Mouse (Mus musculus): Measurements from ENCODE around the gene Itgav. TPM values are rescaled to one million over a fixed set of nuclear protein-coding genes. Genes with fewer than 3 reads are reported as not detected.

Itgav gene
- polyA plus RNA-seq, 1 experiment from 2014 or later: 66.8 TPM

DNA sequence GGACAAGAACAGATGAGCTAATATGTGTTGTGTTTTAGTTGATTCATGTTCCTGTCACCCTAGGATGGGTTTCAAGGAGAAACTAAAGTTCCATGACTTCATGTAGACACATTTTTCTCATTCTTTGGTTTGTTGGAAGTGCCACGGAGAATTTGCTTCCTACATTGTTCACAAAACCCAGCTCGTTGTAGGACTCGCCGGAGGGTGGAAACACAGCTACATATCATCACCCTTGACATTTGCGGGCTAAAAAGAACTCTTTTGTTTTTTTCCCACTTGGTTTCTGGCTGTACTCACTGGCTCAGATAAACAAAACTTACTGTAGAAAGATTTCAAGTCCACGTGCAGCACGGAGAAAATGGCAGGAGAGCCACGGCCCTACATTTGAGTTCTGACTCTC, 41.9 kb upstream of the Itgav start:
- Histone ChIP-seq H3K9me3 (ENCODE audit: low read depth, low read length) (no peaks in the 10 kb centered on the region), H3K9ac (no peak overlapping the region), H3K4me1 (ENCODE audit: insufficient read depth) (no peaks in the 10 kb centered on the region), H3K36me3 (ENCODE audit: insufficient read depth) (no peaks in the 10 kb centered on the region), H3K27me3 (ENCODE audit: insufficient read depth, low read length) (no peaks in the 10 kb centered on the region), H3K27ac (ENCODE audit: low read depth) (peak overlapping the region; percentile 50; the same call in 1 of the 2 replicates), H3K4me3 (ENCODE audit: low read depth, low read length) (no peak overlapping the region), H3K4me2 (no peak overlapping the region)
- DNase-seq (peak; percentile 72), ATAC-seq (ENCODE audit: insufficient read depth) (no peak)
- 40% methylated on average over 8 of the region's 8 CpGs for WGBS
- TF ChIP-seq CTCF (IDR thresholded peaks at IDR 0.05; ENCODE audit: low read depth): no peak

- no peak overlapping the region for H3K4me3 ChIP-seq (ENCODE audit: low read depth, low read length)
- no peak for TF ChIP-seq CTCF (IDR thresholded peaks at IDR 0.05; ENCODE audit: low read depth)
- H3K36me3 ChIP-seq (ENCODE audit: insufficient read depth): no peaks in the 10 kb centered on the region
- no peak overlapping the region for H3K4me2 ChIP-seq
- H3K27ac ChIP-seq (ENCODE audit: low read depth): no peak overlapping the region
- no peak for ATAC-seq (ENCODE audit: insufficient read depth)
- H3K4me1 ChIP-seq (ENCODE audit: insufficient read depth): no peaks in the 10 kb centered on the region
- DNase-seq: no peak
- no peak overlapping the region for H3K9ac ChIP-seq
- 67% methylated on average over 9 of the region's 9 CpGs for WGBS
- H3K27me3 ChIP-seq (ENCODE audit: insufficient read depth, low read length): no peaks in the 10 kb centered on the region
- H3K9me3 ChIP-seq (ENCODE audit: low read depth, low read length): no peaks in the 10 kb centered on the region
Measured at GRCm38 (mm10) chr2:83683731-83684519, 40.3 kb upstream of the Itgav start.

DNA sequence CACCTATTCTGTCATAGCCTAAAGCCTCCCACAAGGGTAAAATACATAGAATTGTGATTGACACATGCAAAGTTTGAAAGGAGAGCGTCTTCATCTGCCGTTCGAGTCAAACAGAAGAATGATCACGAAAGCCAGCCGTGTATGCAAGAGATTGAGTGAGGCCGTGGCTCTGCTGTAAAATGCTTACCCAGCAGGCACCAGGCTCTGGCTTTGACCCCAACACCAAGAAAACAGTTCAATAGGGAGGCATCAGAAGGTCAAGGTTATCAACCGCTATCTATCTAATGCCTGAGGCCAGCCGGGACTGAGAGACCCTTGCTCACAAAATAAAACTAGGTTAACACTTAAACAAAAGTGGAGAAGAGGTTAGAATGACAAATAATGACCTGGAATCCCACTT, 39.5 kb upstream of the Itgav start:
- Histone ChIP-seq H3K36me3 (ENCODE audit: insufficient read depth) (no peaks in the 10 kb centered on the region), H3K4me3 (ENCODE audit: low read depth, low read length) (no peak overlapping the region), H3K9me3 (ENCODE audit: low read depth, low read length) (no peaks in the 10 kb centered on the region), H3K9ac (no peak overlapping the region), H3K27ac (ENCODE audit: low read depth) (no peak overlapping the region), H3K27me3 (ENCODE audit: insufficient read depth, low read length) (no peaks in the 10 kb centered on the region), H3K4me1 (ENCODE audit: insufficient read depth) (no peaks in the 10 kb centered on the region), H3K4me2 (no peak overlapping the region)
- TF ChIP-seq CTCF (IDR thresholded peaks at IDR 0.05; ENCODE audit: low read depth): no peak
- DNase-seq (no peak), ATAC-seq (ENCODE audit: insufficient read depth) (no peak)
- WGBS: 63% methylated on average over 8 of the region's 8 CpGs

GRCm38 (mm10) chr2:83690372-83690771, 33.8 kb upstream of the Itgav start:
- Histone ChIP-seq H3K4me3 (ENCODE audit: low read depth, low read length) (no peak overlapping the region), H3K27ac (ENCODE audit: low read depth) (no peak overlapping the region), H3K36me3 (ENCODE audit: insufficient read depth) (no peaks in the 10 kb centered on the region), H3K27me3 (ENCODE audit: insufficient read depth, low read length) (no peaks in the 10 kb centered on the region), H3K9me3 (ENCODE audit: low read depth, low read length) (no peaks in the 10 kb centered on the region), H3K4me1 (ENCODE audit: insufficient read depth) (no peaks in the 10 kb centered on the region), H3K4me2 (no peak overlapping the region), H3K9ac (no peak overlapping the region)
- 76% methylated on average over 2 of the region's 2 CpGs for WGBS
- DNase-seq (no peak), ATAC-seq (ENCODE audit: insufficient read depth) (no peak)
- TF ChIP-seq CTCF (IDR thresholded peaks at IDR 0.05; ENCODE audit: low read depth): no peak

- Histone ChIP-seq H3K27ac (ENCODE audit: low read depth) (no peak overlapping the region), H3K4me2 (no peak overlapping the region), H3K27me3 (ENCODE audit: insufficient read depth, low read length) (no peaks in the 10 kb centered on the region), H3K4me3 (ENCODE audit: low read depth, low read length) (no peak overlapping the region), H3K9ac (no peak overlapping the region), H3K36me3 (ENCODE audit: insufficient read depth) (no peaks in the 10 kb centered on the region), H3K9me3 (ENCODE audit: low read depth, low read length) (no peaks in the 10 kb centered on the region), H3K4me1 (ENCODE audit: insufficient read depth) (no peaks in the 10 kb centered on the region)
- TF ChIP-seq CTCF (IDR thresholded peaks at IDR 0.05; ENCODE audit: low read depth): no peak
- DNase-seq (no peak), ATAC-seq (ENCODE audit: insufficient read depth) (no peak)
- WGBS: 34% methylated on average over 10 of the region's 10 CpGs
Measured at GRCm38 (mm10) chr2:83692651-83693545, 31.3 kb upstream of the Itgav start.

DNA sequence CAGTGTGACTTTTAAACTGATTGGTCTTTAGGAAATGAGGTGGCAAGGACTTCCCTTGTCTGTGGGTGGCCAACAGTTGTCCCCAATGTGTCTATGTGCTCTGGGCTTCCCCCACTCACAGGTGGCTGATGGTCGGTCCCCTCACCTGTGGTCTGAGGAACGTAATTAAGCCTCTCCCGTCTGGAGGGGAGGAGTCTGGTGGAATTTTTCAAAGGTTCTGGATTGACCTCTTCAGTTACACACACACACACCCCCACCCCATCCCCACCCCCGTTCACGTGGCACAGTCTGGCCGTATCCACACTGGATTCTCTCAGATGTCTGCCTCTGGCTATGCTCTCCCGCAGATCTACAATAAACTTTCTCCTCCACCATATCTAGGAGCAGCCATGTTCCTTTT, 30.1 kb upstream of the Itgav start:
- WGBS: 59% methylated on average over 7 of the region's 7 CpGs
- no peak for DNase-seq

More for the DNA sequence above, 30.1 kb upstream of the Itgav start:
- Histone ChIP-seq H3K9me3 (ENCODE audit: low read depth, low read length) (no peaks in the 10 kb centered on the region), H3K27ac (ENCODE audit: low read depth) (no peak overlapping the region), H3K36me3 (ENCODE audit: insufficient read depth) (no peaks in the 10 kb centered on the region), H3K4me2 (no peak overlapping the region), H3K9ac (no peak overlapping the region), H3K4me3 (ENCODE audit: low read depth, low read length) (no peak overlapping the region), H3K4me1 (ENCODE audit: insufficient read depth) (no peaks in the 10 kb centered on the region), H3K27me3 (ENCODE audit: insufficient read depth, low read length) (no peaks in the 10 kb centered on the region)
- TF ChIP-seq CTCF (IDR thresholded peaks at IDR 0.05; ENCODE audit: low read depth): no peak
- ATAC-seq (ENCODE audit: insufficient read depth): no peak

Measured in lung, embryonic 14.5 days (tissue).